21 mouse cellular contexts compared by ENCODE assay signal in genomic region chr1:81307934-81308333, GRCm38 (mm10).
DNase-seq lines count a peak whose midpoint lies in the region; ATAC-seq and TF ChIP-seq lines count a peak whose summit lies in the region.
"Had no signal": no experiment of that assay in that cellular context is flagged by ENCODE, and none has a peak within 500 bp of the region (broad histone marks: within the 10 kb centered on the region; RNA-seq: fewer than 3 reads in every experiment).

No protein-coding gene starts in this region.

- no peak overlapping the region for H3K27ac ChIP-seq in left cerebral cortex, adult 2 months
- H3K27ac ChIP-seq in midbrain, postnatal 0 days (ENCODE audit: low read depth, low read length) = no peak overlapping the region
- H3K27ac ChIP-seq in midbrain, embryonic 16.5 days (ENCODE audit: low read length) = no peak overlapping the region
- H3K27ac ChIP-seq: embryonic facial prominence, embryonic 13.5 days; heart, adult 2 months; heart, embryonic 15.5 days; hindbrain, embryonic 10.5 days; hindbrain, embryonic 15.5 days had no signal

- no peak overlapping the region for H3K9ac ChIP-seq in midbrain, postnatal 0 days (replicated peaks; ENCODE audit: low read length, poor library complexity, severe bottlenecking)
- H3K9ac ChIP-seq in midbrain, embryonic 16.5 days (ENCODE audit: low read depth, low read length) = no peak overlapping the region
- H3K9ac ChIP-seq: embryonic facial prominence, embryonic 13.5 days; heart, embryonic 15.5 days; hindbrain, embryonic 15.5 days had no signal

- no peaks in the 10 kb centered on the region for H3K36me3 ChIP-seq in midbrain, postnatal 0 days (ENCODE audit: insufficient read depth, low read length)
- H3K36me3 ChIP-seq in midbrain, embryonic 16.5 days (ENCODE audit: control insufficient read depth, insufficient read depth, low read length) = no peaks in the 10 kb centered on the region
- H3K36me3 ChIP-seq: embryonic facial prominence, embryonic 13.5 days; heart, embryonic 15.5 days; hindbrain, embryonic 10.5 days; hindbrain, embryonic 15.5 days had no signal

- TF ChIP-seq CTCF in left cerebral cortex, adult 2 months (IDR thresholded peaks at IDR 0.05) = peak; percentile 15
- peak; percentile 60 for TF ChIP-seq CTCF in midbrain, postnatal 0 days (IDR thresholded peaks at IDR 0.05)

- H3K9me3 ChIP-seq in midbrain, postnatal 0 days (ENCODE audit: low read length) = no peaks in the 10 kb centered on the region
- H3K9me3 ChIP-seq in midbrain, embryonic 16.5 days (replicated peaks; ENCODE audit: control insufficient read depth, low read length, poor library complexity, severe bottlenecking) = no peaks in the 10 kb centered on the region
- H3K9me3 ChIP-seq: embryonic facial prominence, embryonic 13.5 days; heart, embryonic 15.5 days; hindbrain, embryonic 10.5 days; hindbrain, embryonic 15.5 days had no signal

- no peaks in the 10 kb centered on the region for H3K4me1 ChIP-seq in midbrain, postnatal 0 days (ENCODE audit: insufficient read depth, low read length)
- H3K4me1 ChIP-seq in midbrain, embryonic 16.5 days (ENCODE audit: control insufficient read depth, insufficient read depth, low read length) = no peaks in the 10 kb centered on the region
- H3K4me1 ChIP-seq: embryonic facial prominence, embryonic 13.5 days; heart, embryonic 15.5 days; hindbrain, embryonic 10.5 days; hindbrain, embryonic 15.5 days had no signal

- intact Hi-C loops in left cerebral cortex, adult 2 months (cut with DNase I) = no loop called here
- intact Hi-C loops in left cerebral cortex, postnatal 14 days (cut with DNase I) = loop anchor here (10.0 kb wide), 1 partner anchor 783 kb away; no protein-coding TSS in a partner anchor

- H3K27me3 ChIP-seq in midbrain, postnatal 0 days (ENCODE audit: insufficient read depth, low read length) = no peaks in the 10 kb centered on the region
- no peaks in the 10 kb centered on the region for H3K27me3 ChIP-seq in midbrain, embryonic 16.5 days (ENCODE audit: control insufficient read depth, insufficient read depth, low read depth, low read length)
- H3K27me3 ChIP-seq: hindbrain, embryonic 15.5 days had no signal

- H3K4me2 ChIP-seq in midbrain, postnatal 0 days (ENCODE audit: low read depth, low read length, poor library complexity, severe bottlenecking) = no peak overlapping the region
- no peak overlapping the region for H3K4me2 ChIP-seq in midbrain, embryonic 16.5 days (ENCODE audit: low read length)
- H3K4me2 ChIP-seq: embryonic facial prominence, embryonic 13.5 days; heart, embryonic 11.5 days; heart, embryonic 15.5 days; hindbrain, embryonic 15.5 days had no signal

- peak; percentile 78 for ATAC-seq in frontal cortex, adult (ENCODE audit: low TSS enrichment)
- ATAC-seq in midbrain, postnatal 0 days (ENCODE audit: low FRiP score) = no peak
- ATAC-seq in midbrain, embryonic 16.5 days = no peak
- ATAC-seq: inflammation-experienced regulatory T-cells, adult 6 months; intestine, postnatal 0 days had no signal

- no peak for DNase-seq in frontal cortex, postnatal 36 days (ENCODE audit: low spot score in 2 of 2)
- DNase-seq in left cerebral cortex, adult 2 months (ENCODE audit: extremely low spot score in 1 of 2, low spot score in 2 of 2) = no peak
- no peak for DNase-seq in left cerebral cortex, postnatal 14 days (ENCODE audit: low spot score in 2 of 2)
- peak; percentile 28 for DNase-seq in midbrain, postnatal 0 days (ENCODE audit: low spot score)
- DNase-seq in adrenal gland, adult (ENCODE audit: inconsistent age in 2 of 2, low spot score in 1 of 2) = no peak
- DNase-seq: adrenal gland, postnatal 10 days; cerebellum, adult 18-20 months; cerebellum, adult 9-11 months; cerebellum, postnatal 36 days; gastrocnemius, postnatal 10 days; heart, adult 2 months; heart, postnatal 14 days had no signal

- WGBS in midbrain, postnatal 0 days = 63% methylated on average over 2 of the region's 2 CpGs
- WGBS in midbrain, embryonic 16.5 days = 58% methylated on average over 2 of the region's 2 CpGs

- H3K4me3 ChIP-seq in left cerebral cortex, adult 2 months = no peak overlapping the region
- no peak overlapping the region for H3K4me3 ChIP-seq in midbrain, postnatal 0 days (ENCODE audit: low read depth, low read length)
- H3K4me3 ChIP-seq in midbrain, embryonic 16.5 days (ENCODE audit: low read depth, low read length) = no peak overlapping the region
- H3K4me3 ChIP-seq: embryonic facial prominence, embryonic 13.5 days; heart, adult 2 months; heart, embryonic 15.5 days; hindbrain, embryonic 10.5 days; hindbrain, embryonic 15.5 days had no signal
